19 mouse cellular contexts compared by ENCODE assay signal in genomic region chr11:101828718-101829117, GRCm38 (mm10). TPM values are rescaled to one million over a fixed set of nuclear protein-coding genes. Genes with fewer than 3 reads are reported as not detected.
"Had no signal": no experiment of that assay in that cellular context is flagged by ENCODE, and none has a peak within 500 bp of the region (broad histone marks: within the 10 kb centered on the region; RNA-seq: fewer than 3 reads in every experiment).

No protein-coding gene starts in this region.

- H3K4me1 ChIP-seq: megakaryocyte, embryonic 14.5 days had no signal

- ATAC-seq: liver, postnatal 0 days; lung, postnatal 0 days; midbrain, embryonic 13.5 days; midbrain, embryonic 16.5 days had no signal

- H3K36me3 ChIP-seq: lung, embryonic 15.5 days; midbrain, embryonic 13.5 days; neural tube, embryonic 12.5 days; stomach, embryonic 15.5 days had no signal

- H3K27me3 ChIP-seq: lung, embryonic 15.5 days; midbrain, embryonic 13.5 days; neural tube, embryonic 12.5 days; stomach, embryonic 15.5 days had no signal

- DNase-seq: liver, postnatal 0 days; lung, adult 2 months; lung, postnatal 14 days; lung, postnatal 36 days; right cerebral cortex, postnatal 14 days; thymus, adult 2 months; thymus, postnatal 25 days; thymus, postnatal 4 days had no signal

- H3K9ac ChIP-seq: liver, postnatal 0 days; lung, embryonic 15.5 days; midbrain, embryonic 13.5 days; neural tube, embryonic 12.5 days; stomach, embryonic 15.5 days had no signal

- H3K4me2 ChIP-seq: lung, embryonic 15.5 days; midbrain, embryonic 11.5 days; midbrain, embryonic 13.5 days; neural tube, embryonic 12.5 days; stomach, embryonic 15.5 days had no signal

- H3K27ac ChIP-seq: lung, embryonic 15.5 days; macrophage; midbrain, embryonic 13.5 days; neural tube, embryonic 12.5 days; stomach, postnatal 0 days had no signal

- H3K9me3 ChIP-seq: lung, embryonic 15.5 days; midbrain, embryonic 13.5 days; neural tube, embryonic 12.5 days; stomach, embryonic 15.5 days had no signal

- H3K4me3 ChIP-seq: lung, embryonic 15.5 days; megakaryocyte, embryonic 14.5 days; midbrain, embryonic 13.5 days; neural tube, embryonic 12.5 days; stomach, embryonic 15.5 days had no signal

RNA-seq across cellular contexts. Expression of gene Etv4, which starts 43.5 kb away (rescaled TPM):
- total RNA-seq: neutrophil, adult 5-6 weeks had no signal
- polyA plus RNA-seq: macrophage had no signal
